Mouse (Mus musculus) kidney, postnatal 14 days (tissue): ENCODE results near the gene Nt5c3.
"Not testable (repeated sequence)": the region's sequence is repeated elsewhere in the genome, so short reads cannot be mapped to it uniquely, and the experiment has no call there.

ENCODE experiments used
- DNase-seq: peaks from one replicate; pipeline ENCODE4 v3.0.0; 2022; ENCODE audit warnings: mixed read lengths

Nt5c3 gene

DNA sequence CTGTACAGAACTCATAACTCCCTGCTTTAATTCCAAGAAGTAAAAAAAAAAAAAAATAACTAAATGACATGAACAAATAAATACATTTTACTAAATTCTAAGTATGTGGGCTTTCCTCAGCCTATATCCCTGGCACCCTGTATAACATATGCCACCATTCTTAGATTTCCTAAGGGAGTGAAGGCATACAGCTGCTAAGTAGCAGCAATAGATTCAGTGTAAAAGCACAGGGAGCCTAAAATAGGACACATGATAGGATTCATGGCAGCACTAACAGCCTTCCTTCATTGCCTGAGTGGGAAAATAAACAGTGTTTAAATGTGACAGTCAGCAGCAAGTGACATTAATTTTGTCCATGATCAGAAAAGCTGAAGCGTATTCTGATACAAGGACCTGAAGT, 19.4 kb downstream of the Nt5c3 start:
- DNase-seq, result no peak

DNA sequence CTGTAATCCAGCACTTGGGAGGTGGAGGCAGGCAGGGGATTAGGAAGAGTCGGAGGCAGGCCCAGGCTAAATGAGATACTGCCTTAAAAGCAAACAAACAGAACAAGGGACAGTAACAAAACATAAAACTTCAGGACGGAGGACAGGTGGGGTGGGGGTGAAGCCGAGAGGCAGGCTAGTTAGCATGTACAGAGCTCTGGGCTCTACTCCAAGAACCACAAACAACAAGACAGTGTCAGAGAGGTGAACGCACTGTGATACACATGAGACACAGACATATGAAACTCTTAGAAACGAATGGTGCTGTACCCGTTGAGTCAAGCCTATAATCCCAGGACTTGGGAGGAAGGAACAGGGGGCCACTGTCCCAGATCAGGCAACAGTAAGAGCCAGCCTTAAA, 19.9 kb downstream of the Nt5c3 start:
- peak; percentile 33 for DNase-seq

DNA sequence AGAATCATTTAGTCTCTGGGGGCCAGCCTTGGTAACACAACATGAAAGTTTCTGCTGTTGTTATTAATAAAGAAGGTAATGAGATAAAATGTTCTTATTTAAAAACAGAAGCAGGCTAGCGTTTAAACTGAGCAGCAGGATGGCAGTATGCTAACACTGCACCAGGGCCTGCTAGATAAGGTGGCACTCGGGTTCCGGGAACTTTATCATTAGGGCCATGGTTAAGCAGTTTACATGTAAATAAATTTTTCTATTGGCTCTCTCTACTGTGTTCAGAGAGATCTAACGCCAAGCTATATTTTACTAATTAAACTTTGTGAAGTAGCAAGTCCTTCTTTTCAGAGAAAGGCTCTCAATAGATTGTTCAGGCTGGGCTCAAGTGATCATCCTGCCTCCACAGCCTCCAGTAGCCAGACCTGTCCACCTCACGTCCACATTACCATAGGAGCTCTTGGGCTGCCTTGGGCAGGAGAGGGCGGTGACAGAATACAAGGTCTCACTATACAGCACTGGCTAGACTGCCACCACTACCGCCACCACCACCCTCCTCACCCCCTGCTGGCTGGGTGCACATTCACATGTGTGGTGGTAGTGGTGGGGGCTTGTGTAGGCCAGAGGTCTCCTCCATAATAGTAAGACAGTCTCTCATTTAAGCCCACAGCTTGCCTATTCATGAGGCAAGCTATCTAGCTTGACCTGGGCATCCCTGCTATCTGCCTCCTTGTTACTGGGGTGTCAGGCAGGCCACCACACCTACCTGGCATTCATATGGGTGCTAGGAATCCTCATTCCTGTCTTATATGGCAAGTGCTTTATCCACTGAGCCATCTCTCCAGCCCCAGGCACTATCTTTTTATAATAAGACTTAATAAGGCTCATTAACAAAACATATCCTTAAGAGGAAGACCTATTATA, 20.9 kb downstream of the Nt5c3 start:
- no peak for DNase-seq

DNA sequence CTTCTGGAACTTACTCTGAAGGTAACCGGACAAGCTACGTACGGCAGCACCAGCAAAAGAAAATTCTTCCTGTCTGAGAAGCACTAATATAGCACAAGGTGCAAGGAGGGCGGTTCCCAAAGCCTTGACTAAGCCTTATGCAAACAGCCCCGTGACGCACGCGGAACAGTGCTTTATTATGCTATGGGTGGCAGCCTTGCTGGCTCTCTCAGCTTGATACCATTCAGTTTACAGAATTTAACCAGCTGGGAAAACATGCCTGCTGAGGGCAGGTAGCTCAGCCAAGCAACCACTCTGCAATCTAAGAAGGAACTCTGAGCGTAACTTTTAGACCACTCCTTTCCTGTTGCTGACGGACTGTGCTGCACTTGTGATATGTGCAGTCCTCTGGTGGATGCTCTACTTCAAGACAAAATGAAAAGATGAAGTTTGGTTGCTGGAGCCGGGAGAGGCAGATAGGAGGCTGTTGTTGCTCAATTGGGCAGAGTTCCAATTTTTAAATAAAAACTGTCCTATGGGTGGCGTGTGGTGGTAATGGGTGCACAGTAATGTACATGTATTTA, 21.8 kb downstream of the Nt5c3 start:
- peak; percentile 76 for DNase-seq

DNA sequence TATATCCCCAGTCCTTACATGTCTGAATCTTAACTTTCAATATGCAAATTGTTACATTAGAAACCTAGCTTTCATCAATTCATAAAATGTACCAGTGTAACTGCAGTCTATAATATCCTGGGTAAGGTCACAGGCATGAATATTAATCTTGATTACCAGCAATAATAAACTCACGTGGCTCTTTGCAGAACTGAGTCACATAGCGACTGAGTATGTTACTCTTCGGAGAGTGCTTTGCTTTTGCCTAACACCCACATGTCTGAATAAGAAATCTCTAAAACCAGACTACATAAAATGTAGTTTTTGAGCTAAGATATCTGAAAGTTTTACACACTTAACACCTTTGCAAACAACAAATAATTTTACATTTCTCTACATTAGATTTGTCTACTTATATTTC, 22.4 kb downstream of the Nt5c3 start:
- no peak for DNase-seq

DNA sequence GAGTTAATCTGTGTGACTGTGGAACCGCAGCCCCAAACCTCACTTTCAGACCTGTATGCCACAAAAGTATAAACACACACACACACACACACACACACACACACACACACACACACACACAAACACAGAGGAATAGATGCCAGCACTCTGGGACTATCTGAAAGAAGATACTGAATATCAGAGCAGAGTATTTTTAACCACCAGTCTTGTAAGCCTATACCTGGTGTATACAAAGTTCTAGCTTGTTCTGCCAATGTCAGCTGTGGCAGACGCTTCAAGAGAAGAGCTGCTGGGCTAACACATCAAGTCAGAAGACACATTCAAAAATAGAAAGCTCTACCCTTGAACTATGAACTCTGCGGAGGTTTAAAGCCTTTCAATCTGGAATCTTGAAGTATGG, 24.1 kb downstream of the Nt5c3 start:
- DNase-seq, result no peak

DNA sequence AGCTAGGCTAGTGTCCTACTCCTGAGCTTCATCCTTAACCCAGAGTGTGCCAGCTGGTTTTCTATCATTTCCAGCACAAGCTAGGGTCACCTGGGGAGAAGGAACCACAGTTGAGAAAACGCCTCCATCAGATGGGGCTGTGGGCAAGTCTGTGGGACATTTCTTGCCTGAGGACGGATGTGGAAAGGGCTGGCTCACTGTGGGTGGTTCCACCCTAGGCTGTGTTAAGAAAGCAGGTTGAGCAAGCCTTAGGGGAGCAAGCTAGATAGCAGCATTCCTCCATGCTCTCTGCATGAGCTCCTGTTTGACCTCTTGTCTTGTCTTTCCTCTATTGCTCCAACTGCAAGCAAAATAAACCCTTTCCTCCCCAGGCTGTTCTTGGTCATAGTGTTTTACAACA, 33.0 kb downstream of the Nt5c3 start:
- DNase-seq, result no peak

DNA sequence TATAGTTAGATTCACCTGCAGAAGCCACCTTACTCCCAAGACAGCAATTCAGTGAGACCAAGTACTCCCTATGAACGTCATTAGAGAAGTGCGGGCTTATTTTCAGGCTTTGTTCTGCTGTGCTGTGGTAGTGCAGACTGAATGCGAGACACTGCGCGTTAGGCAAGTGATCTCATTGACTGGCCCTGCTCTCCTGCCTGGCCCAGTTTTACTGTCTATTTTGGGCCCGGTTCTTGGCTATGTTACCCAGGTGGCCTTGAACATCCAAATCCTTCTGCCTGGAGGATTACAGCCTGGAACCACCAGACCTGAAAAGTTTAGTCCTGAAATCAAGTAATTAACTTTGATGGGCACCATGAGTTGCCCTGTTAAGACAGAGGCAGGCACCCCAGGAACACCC, 35.2 kb downstream of the Nt5c3 start:
- no peak for DNase-seq

DNA sequence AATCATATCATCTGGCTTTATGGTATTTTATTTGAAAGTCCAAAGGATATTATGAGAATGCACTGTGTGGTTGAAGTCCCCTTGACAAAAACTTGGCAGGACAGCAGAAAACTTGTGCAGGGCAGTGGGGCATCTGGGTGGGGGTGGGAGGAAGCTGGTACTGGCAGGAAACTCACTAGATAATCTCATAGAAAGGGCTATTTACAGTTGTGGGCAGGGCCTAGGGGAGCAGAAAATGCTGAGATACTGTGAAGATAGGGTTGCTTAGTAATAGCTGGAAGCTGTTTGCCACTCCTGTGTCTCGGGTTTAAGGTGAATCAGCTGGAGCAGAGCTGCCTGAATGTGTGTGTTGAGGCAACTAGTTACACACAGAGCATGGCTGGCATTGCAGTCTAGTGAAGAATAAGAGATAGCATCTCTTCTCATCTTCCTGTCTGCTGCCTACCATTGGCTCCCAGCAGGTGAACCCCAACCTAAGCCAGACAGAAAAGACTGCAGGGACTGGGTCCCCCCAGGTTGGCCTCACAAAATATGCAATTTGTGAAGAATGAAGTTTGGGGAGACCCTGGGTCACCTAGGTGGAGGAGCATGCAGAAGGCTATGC, 44.3 kb downstream of the Nt5c3 start:
- no peak for DNase-seq

DNA sequence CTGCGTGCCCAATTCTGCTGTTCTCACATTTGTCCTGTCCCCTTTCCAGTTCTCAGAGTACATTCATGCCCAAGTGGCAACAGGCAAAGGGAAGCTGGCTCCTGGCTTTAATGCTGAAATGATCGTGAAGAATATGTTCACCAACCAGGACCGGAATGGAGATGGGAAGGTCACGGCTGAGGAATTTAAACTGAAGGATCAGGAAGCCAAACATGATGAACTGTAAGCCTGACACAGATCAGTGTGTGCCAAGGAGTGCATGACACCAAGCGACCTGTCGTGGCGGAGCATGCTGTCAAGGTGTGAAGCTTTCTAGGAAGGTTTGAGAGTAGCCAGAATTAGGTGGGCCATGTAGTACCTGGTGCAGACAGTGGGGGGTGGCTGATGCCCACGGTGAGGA, 45.7 kb downstream of the Nt5c3 start:
- DNase-seq, result no peak

DNA sequence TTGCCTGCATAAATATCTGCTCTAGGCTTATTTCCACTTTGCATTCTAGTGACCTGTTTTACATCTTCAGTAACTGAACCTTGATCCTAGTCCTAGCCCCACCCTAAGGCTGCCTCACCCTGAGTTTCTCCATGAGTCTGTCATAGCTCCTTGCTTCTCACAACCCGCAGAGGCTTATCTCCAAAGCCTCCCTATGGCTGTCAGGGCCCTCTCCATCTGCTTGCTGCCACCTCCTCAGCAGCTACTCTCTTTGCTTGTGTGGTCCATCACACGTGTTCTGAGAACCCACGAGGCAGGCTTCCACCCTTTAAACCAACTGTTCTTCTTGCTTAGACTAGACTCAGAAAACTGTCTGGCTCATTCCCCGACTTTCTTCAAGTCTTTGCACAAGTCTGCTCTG, 46.9 kb downstream of the Nt5c3 start:
- no peak for DNase-seq

DNA sequence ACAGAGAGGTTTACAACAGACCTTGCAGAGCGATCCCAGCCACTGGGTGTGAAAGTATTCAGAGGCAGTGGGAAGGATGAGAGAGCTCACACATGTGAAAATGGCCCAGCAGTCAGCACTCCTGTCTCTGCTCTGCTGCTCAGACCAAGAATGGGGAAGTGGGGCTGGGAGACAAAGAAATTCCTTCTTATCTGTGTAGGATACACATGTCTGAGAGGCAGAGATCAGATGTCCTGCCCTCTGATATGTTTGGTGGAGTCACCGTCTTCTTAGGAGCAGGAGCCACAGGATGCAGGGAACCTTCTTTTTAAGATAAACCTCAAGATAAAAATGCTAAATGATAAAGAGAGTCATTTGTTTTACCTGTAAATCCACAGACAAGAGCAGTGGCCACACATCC, 53.7 kb downstream of the Nt5c3 start:
- no peak for DNase-seq

DNA sequence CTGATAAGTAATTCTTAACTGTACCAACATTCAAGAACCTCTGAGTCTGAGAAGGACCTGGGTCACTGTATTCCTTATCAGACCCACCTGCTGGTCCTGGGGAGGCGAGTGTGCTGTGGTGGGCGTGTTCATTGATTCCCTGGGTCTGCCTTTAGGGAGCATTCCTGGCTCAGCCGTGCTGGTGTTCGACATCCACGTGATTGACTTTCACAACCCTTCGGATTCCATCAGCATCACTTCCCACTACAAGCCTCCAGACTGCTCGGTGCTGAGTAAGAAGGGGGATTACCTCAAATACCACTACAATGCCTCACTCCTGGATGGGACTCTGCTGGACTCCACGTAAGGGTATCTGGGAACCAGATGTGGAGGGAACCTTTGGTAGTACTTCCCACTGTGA, 55.2 kb downstream of the Nt5c3 start:
- DNase-seq, result no peak

DNA sequence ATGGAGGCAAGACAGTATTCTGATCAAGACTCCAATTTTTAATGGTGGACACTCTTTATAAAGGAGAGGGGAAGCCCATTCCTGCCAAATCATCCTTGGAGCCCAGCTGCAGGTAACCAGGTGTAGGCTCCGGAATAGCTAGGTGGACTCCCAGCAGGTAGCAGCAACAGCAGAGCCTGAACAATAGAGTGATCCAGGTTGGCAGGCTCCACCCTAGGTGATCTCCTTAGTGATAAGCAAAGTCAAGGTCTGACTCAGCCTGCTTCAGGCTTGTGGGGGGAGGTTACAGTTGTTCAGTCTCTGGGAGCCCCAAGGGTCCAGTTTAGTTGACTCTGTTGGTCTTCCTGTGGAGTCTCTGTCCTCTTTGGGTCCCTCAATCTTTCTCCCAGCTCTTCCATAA, 56.8 kb downstream of the Nt5c3 start:
- DNase-seq, result not testable (repeated sequence)

DNA sequence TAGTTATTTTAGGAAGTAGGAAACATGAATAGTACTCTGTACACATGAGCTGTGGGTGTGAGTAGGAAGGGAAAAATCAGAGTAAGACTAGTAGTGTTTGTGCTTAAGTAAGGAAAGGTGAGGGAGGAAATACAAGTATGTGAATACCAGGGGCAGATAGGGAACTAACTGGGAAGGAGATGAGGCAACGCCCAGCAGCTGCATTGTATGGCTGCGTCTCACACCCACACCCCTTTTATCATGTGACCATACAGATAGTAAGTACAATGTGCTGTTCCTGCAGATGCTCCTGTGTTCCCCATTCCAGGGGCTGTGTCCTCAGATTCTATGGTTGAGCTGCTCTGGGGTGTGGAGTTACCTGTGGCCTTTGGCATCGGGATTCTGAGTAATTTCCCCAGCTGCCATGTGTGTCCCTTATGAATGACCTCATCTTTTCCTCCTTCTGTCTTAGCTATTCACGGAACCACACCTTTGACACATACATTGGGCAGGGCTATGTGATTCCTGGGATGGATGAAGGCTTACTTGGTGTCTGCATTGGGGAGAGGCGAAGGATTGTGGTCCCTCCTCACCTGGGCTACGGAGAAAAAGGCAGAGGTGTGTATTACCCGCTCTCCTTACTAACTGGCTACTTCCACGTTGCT, 63.4 kb downstream of the Nt5c3 start:
- no peak for DNase-seq

DNA sequence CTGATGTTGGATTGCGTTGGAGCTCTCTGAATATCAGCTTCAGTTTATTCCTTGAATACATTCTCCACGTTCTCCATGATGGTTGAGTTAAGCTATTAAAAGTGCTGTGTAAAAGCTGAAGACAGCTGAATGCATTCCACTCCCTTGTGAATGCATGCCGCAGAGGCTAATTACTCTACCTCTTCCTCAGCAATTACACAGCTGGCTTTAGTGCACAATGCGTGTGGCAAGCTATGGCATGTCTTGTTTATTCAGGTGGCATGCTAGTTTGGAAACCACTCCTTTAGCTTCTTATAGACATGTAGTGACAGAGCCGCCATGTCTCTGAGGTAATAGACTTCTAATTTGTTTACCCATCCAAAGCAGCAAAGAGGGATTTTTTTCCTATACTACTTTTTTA, 67.0 kb downstream of the Nt5c3 start:
- no peak for DNase-seq

DNA sequence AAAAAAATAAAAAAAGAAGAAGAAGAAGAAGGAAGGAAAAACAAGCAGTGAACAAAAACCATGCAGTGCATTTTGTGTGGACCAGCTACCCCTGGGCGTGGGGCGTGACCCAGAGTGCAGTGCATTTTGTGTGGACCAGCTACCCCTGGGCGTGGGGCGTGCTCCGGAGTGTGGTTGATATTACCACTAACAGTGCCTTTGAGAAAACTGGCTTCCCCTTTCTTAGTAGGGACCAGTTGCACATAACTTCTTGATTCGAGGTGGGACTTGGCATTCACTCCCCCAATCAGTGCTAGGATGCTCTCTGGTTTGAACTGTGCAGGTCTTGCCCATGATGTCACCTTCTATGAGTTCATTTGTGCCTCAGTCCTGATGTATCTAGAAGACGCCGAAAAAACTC, 68.9 kb downstream of the Nt5c3 start:
- DNase-seq, result no peak

DNA sequence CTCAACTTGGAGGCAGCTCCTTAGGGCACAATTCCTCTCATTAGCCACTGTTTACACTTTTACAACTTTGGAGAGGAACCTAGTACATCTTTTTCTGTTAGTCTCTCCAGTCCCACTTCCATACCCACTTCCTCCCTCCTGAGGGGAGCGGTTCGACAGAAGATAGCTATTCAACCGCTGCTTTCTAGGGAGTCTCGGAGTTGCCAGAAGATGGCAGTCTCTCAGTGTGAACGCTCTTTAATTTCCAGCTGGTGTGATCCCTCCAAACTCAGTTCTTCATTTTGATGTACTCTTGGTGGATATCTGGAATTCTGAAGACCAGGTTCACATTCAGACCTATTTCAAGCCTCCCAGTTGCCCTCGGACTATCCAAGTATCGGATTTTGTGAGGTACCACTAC, 73.4 kb downstream of the Nt5c3 start:
- no peak for DNase-seq

DNA sequence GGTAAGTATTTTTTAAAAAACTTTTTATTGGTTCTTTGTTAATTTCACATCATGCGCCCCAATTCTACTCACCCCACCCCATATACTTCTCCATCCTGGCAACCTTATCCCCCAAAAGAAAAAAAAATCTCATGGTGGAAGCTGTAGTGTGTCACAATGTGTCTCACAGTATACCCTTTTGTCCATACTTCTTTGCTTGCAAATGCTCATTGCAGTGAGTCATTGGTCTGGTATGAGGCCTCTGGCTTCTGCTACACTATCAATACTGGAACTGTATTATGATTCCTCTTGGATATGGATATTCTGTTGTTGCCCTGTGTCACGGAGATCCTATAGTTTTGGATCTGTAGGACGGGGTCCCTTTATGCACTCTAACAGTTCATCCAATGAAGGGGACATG, 74.8 kb downstream of the Nt5c3 start:
- no peak for DNase-seq

DNA sequence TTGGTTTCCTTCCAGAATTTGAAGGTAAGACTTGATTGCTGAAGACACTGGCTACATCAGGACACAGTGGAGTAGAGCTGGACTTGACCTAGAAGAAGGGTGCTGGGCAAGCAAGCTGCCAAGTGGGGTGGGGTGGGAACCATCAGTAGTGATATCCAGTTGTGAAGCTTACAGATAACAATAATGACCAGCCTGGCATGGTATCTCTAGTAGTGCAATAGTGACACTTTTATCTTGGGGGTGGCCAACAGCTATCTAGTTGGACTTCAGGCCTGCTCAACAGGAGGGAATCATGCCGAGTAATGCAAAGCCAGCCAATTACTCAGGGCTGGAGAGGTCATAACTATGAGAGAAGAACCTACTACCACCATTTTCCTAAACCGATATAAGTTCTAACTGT, 79.4 kb downstream of the Nt5c3 start:
- no peak for DNase-seq

DNA sequence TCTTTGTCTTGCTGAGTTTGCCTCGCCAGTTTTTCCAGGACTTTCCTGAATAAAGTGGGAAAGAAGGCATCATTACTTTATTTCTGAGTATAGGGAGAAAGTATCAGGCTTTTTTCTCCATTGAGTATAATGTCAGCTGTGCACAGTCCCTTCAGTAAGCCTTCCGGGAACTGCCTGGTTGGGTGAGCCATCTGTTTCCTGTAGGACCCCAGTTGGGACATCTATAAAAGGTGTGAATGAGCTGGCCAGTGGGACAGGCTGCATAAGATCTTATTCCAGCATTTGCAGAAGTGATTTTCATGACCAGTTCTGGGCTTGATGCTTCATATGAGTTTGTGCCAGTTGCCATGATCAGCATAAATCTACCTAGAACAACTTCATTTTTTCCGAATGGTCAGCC, 80.5 kb downstream of the Nt5c3 start:
- DNase-seq, result no peak

DNA sequence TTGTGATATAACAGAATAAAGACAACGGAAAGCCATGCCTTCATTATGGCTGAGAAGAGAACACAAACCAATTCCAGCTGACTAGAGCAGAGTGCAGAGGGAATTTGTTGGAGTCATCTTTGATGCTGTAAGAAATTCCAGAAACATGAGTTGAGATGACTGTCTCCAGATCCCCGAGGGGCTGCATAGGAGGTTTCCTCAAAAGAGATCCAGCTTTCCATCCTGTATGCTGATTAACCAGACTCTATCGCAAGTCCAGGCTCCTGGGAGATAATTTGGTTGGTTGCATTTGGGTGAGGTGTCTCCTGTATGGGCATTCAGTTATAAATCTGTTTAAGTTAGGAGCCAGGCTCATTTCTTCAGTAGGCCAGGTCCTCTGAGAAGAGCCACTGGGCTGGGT, 86.1 kb downstream of the Nt5c3 start:
- DNase-seq, result no peak

DNA sequence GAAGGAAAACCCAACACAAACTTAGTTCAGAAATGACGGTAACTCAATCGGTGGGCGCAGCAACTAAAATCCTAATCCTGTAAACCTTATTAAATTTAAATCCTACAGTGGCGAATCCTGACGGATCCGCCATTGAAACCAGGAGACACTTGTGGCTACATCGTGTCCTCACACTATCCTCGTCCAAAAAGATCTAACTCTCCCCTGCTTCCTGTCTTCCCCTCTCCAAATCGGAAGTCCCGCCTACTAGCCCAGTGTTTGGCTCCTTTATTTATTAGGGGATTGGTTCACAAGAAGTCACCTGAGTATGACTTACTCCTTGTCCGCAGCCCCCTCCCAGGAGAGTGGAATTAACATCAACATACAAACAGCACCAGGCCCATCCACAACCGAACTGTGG, 86.6 kb downstream of the Nt5c3 start:
- DNase-seq, result no peak

DNA sequence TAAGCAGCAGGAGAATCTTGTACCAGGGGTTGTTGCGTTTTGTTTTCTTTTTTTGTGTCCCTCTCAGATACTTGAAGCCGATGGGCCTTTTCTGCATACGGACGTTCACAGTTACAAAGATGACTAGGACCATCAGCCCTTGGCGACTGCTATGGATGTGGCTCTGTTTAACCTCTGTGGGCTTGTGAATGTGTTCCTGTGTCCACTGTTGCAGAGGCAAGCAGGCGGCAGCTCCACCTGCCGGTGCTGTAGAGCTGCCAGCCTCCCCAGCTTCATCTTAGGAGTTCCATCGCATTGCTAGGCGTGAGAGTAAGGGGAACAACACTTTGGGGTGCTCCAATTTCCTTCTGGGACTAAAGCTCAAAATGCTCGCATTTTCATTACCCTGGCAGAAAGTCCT, 88.2 kb downstream of the Nt5c3 start:
- no peak for DNase-seq
